Mouse (Mus musculus) regulatory T cell (primary cell): ENCODE results near the gene Krtap5-5.
"Not testable (repeated sequence)": the region's sequence is repeated elsewhere in the genome, so short reads cannot be mapped to it uniquely, and the experiment has no call there.

Experiments
- in situ Hi-C: fragments of 300-600 bp; cut with MboI, MseI; formaldehyde crosslinking; loops from one replicate; pipeline ENCODE4 v1.15.1; 2025; ENCODE audit warnings: high pct_unique_total_duplicates

Krtap5-5 gene

DNA sequence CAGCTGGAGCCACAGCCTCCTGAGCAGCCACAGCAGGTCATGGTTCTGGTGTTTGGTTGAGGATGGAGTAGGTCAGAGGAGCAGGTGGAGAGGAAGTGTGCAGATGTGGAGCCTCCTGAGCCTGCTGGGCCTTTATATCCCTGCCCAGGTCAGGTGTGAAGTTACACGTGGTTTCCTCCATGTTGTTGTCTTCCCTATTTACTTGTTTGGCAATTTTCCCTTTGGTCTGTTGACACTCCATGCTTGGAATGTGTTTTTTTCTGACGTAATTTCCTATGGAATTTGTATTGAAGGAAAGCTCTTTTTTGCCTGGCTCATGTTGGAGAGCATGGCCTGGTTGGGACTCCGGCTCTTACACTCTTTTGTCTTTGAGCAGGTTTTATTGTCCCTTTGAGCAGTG, at the start of gene Krtap5-5:
Gene Krtap5-5 (minus strand): TSS at position 101 of the 400 bp plus-strand sequence.
- in situ Hi-C loops: not testable (repeated sequence)

DNA sequence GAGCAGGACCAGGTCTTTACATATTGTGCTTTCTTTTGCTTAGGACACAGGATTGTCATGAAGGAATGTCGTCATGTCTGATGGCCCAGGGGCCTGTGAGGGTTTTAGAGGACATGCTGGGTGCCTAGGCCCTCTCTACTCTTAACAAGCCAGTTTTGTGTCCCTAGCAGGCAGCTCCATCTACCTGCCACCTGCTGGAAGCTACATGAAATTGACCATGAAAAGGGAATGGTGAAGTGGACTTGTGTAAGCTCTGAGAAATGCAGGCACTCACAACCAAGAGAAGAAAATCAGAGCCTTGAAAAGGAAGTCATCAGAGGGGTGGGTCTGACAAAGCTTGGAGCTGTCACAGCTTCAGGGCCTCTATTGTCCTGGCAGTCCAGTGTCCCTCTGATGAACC, 49.5 kb upstream of the Krtap5-5 start:
- in situ Hi-C loops: not testable (repeated sequence)

DNA sequence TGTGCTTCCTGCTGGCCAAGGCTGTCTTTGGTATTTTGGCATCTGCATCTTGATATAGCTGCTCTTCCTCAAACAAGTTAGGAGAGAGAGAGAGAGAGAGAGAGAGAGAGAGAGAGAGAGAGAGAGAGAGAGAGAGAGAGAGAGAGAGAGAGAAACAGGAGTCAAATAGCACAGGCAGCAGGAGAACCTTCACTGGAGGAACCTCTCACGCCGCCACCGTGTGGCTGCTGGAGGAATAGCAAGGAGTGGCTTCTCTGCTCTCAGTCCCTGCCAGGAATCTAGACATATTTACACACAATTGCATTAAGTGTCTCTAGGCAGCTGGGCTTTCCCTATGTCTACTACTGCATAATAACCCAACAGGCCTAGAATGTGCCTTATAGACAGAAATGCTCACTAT, 48.4 kb upstream of the Krtap5-5 start:
- in situ Hi-C loops: not testable (repeated sequence)

DNA sequence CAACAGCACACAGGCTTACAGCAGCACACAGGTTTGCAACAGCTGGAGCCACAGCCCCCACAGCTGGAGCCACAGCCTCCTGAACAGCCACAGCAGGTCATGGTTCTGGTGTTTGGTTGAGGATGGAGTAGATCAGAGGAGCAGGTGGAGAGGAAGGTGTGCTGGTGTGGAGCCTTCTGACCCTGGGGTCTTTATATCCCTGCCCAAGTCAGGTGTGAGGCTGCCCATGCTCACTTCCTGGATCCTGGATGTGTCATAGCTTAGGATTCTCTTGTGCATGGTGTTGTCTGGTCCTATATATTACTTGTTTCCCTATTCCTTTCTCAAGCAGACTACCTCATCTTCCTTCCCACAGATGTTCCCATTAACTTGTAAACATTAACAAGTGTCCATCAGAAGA, 44.5 kb upstream of the Krtap5-5 start, which contains the start of gene Gm4559:
Gene Gm4559 (minus strand): TSS at position 101 of the 400 bp plus-strand sequence.
- in situ Hi-C loops: not testable (repeated sequence)

DNA sequence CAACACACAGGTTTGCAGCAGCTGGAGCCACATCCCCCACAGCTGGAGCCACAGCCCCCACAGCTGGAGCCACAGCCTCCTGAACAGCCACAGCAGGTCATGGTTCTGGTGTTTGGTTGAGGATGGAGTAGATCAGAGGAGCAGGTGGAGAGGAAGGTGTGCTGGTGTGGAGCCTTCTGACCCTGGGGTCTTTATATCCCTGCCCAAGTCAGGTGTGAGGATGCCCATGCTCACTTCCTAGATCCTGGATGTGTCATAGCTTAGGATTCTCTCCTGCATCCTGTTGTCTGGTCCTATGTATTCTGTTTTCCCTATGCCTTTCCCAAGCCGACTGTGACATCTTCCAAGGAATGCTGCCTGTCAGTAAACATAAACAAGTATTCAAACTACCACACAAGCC, 28.5 kb upstream of the Krtap5-5 start, which contains the start of gene Gm2431:
Gene Gm2431 (minus strand): TSS at position 101 of the 400 bp plus-strand sequence.
- in situ Hi-C loops: not testable (repeated sequence)

DNA sequence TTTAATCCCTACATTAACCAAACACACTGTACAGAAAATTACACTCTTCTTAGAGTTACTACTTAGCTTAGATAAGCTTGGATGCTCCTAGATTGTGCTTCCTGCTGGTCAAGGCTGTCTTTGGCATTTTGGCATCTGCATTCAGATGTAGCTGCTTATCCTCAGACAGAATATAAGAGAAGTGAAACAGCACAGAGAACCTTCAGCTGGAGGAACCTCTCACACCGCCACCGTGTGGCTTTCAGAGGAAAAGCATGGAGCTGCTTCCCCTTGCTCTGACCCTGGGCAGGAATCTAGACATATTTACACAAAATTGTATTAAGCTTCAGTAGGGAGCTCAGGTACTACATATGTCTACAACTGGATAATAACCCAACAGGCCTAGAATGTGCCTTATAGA, 25.7 kb upstream of the Krtap5-5 start:
- in situ Hi-C loops: no loop called here

DNA sequence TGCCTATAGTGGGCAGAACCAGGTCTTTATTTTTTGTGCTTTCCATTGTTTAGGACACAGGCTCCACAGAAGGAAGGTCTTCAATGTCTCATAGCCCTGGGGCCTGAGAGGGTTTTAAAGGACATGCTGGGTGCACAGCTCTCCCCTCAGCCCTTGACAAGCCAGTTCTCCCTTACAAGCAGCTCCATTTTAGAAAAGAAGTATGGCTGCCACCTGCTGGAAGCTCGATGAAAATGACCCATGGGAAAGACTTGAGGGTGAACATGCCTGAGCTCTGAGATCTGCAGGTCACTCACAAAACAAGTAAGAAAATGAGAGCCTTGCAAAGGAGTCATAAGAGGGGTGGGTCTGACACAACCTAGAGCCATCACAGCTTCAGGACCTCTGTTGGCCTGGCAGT, 20.1 kb upstream of the Krtap5-5 start:
- in situ Hi-C loops: loop anchor here (5.0 kb wide), 1 partner anchor 103 kb away; no protein-coding TSS in a partner anchor

DNA sequence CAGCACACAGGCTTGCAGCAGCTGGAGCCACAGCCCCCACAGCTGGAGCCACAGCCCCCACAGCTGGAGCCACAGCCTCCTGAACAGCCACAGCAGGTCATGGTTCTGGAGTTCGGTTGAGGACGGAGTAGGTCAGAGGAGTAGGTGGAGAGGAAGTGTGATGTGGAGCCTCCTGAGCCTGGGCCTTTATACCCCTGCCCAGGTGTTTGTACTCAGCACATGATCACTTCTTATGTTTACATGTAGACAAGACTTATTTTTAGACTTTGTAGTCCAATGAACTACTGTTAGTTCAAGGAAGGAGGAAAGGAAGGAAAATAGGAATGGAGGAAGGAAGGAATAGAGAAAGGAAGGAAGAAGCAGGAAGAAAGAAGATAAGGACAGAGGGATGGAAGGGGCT, 11.2 kb upstream of the Krtap5-5 start, which contains the start of gene Gm40460:
Gene Gm40460 (minus strand): TSS at position 101 of the 400 bp plus-strand sequence.
- in situ Hi-C loops: no loop called here

DNA sequence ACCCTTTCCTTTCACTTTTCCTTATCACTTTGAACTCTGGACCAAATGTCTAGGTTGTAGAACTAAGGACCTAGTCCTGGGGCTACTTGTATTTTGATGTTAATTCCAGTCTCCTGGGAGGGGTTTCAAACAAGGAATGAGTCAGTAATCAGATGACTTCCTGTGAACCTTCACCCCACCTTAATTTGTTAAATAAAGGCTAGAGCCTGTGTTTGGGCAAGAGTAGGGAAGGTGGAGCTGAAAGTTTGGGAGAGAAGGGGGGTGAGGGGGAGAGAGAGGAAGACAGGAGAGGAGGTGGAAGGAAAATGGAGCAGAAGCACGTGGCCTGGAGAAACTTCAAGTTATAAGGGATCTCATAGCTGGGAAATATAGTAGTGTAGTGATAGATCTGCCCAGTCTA, 1.8 kb upstream of the Krtap5-5 start:
- in situ Hi-C loops: no loop called here

DNA sequence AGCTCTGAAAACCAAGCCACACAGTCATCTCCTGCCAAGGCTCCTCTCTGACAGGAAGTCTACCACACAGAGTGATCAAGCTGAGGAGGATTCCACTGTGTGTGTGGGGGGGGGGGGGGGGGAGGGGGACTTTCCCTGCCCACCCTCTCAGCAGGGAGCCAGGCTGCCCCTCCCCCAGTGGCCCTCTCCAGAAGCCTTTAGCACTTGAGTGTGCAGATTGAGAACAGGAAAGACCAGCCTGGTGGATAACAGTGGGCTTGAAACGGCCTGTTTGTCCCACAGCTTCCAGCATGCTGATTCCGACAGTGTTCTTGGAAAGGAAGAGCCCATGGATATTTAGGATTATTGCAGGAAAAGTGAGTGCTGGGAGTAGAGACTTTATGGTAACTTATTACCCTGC, 5.3 kb downstream of the Krtap5-5 start:
- in situ Hi-C loops: no loop called here

DNA sequence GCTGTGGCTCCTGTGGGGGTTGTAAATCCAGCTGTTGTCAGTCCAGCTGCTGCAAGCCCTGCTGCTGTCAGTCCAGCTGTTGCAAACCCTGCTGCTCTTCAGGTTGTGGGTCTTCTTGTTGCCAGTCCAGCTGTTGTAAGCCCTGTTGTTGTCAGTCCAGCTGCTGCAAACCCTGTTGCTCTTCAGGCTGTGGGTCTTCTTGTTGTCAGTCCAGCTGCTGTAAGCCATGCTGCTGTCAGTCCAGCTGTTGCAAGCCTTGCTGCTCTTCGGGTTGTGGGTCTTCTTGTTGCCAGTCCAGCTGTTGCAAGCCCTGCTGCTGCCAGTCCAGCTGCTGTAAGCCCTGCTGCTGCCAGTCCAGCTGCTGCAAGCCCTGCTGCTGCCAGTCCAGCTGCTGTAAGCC, 17.6 kb downstream of the Krtap5-5 start:
- in situ Hi-C loops: not testable (repeated sequence)

DNA sequence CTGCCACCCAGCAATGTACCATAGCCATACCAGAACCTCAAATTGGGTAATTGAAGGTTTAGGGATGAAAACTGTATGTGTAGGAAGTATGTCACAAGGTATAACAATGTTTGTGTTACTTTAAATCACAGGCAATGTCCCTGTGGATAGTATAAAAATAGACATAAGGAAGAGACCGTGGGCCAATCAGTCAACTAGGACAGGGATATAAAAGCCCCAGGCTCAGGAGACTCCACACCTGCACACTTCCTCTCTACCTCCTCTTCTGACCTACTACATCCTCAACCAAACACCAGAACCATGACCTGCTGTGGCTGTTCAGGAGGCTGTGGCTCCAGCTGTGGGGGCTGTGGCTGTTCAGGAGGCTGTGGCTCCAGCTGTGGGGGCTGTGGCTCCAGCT, 18.2 kb downstream of the Krtap5-5 start, which contains the start of gene Gm7579:
Gene Gm7579 (plus strand): TSS at position 301 of the 400 bp plus-strand sequence.
- in situ Hi-C loops: no loop called here

DNA sequence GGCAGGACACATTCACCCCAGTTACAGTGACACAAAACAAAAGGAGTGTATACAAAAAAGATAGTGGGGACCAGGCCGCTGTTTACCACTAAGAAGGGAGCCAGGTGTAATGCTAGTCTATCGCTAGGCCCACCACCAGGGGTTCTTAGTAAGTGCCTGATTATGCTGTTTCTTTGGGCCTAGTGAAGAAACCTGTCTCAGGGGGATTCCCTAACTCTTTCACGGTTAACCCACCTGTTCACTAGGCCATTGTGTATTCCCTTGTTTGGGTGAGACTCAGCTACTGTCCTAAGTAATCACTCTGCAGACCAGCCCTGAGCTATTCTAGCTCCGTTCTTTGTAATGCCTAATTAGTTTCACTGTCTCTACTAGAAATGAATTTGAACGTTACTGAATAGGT, 22.9 kb downstream of the Krtap5-5 start:
- in situ Hi-C loops: loop anchor here (10.0 kb wide), 1 partner anchor 978 kb away; no protein-coding TSS in a partner anchor

DNA sequence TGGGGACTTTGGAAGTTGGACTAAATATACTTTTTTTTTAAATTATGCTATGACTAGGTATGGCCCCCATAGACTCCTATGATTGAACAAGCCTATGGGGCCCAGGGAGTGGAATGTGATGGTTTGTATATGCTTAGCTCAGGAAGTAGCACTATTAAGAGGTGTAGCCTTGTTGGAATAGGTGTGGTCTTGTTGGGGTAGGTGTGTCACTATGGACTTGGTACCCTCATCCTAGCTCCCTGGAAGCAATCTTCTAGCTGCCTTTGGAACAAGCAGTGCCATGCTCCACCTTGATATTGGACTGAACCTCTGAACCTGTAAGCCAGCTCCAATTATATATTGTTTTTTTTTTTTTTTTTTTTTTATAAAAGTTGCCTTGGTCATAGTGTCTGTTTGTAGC, 24.3 kb downstream of the Krtap5-5 start:
- in situ Hi-C loops: loop anchor here (10.0 kb wide), 1 partner anchor 979 kb away; no protein-coding TSS in a partner anchor

DNA sequence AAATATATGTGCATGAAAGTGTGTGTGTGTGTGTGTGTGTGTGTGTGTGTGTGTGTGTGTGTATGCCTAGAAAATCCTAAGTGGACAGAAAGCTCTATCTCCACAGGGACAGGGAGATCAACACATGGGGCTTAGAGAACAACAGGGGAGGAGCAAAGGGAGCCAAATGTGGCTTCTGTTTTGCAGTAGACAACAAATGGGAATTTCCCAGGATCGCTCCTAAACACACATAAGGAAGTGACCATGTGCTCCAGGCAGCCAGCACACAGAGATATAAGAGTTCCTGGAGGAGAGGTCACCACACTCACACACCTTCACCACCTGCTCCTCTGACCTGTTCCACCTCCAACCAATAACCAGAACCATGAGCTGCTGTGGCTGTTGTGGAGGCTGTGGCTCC, 28.7 kb downstream of the Krtap5-5 start, which contains the start of gene Krtap5-3:
Gene Krtap5-3 (plus strand): TSS at position 301 of the 400 bp plus-strand sequence.
- in situ Hi-C loops: loop anchor here (10.0 kb wide), 1 partner anchor 984 kb away; no protein-coding TSS in a partner anchor

DNA sequence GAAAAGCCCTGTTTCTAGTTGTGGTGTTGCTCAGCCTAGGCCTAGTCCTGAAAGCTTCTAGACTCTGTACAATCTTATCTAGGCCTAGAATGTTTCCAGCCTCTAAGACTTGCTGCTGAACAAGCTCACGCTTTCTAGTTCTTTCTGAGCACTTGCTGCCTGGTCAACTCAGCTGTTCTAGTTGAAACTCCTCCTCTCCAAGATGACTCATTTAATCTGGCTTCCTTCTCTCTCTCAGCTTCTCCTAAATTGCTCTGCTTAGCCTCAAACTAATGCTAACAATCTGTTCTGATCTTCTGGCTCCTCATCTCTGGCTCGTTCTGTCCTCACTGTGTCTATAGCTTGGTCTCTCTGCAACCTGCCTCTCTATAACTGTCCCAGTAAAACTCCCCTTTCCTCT, 31.0 kb downstream of the Krtap5-5 start:
- in situ Hi-C loops: no loop called here

DNA sequence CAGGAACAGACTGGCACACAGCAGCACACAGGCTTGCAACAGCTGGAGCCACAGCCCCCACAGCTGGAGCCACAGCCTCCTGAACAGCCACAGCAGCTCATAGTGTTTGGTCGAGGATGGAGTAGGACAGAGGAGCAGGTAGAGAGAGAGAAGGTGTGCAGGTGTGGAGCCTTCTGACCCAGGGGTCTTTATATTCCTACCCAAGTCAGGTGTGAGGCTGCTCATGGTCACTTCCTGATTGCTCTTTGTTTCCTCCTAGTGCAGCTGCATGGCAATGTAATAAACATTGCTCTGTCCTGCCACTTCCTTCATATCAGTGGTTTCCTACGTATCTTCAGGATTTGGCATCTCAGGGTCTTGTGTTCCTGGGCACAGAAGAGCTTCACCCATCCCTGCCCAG, 39.5 kb downstream of the Krtap5-5 start, which contains the start of gene Gm10153:
Gene Gm10153 (minus strand): TSS at position 101 of the 400 bp plus-strand sequence.
- in situ Hi-C loops: no loop called here

DNA sequence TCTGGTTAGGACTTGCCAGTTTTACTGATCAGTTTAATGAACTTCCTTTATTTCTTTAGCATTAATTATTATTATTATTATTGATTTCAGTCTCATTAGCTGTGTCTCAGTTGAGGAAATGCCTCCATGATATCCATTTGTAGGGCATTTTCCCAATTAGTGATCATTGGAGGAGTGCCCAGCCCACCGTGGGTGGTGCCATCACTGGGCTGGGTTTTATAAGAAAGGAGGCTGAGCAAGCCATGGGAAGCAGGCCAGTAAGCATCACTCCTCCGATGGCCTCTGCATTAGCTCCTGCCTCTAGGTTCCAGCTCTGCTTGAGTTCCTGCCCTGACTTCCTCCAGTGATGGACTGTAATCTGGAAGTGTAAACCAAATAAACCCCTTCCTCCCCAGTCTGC, 41.6 kb downstream of the Krtap5-5 start:
- in situ Hi-C loops: no loop called here

DNA sequence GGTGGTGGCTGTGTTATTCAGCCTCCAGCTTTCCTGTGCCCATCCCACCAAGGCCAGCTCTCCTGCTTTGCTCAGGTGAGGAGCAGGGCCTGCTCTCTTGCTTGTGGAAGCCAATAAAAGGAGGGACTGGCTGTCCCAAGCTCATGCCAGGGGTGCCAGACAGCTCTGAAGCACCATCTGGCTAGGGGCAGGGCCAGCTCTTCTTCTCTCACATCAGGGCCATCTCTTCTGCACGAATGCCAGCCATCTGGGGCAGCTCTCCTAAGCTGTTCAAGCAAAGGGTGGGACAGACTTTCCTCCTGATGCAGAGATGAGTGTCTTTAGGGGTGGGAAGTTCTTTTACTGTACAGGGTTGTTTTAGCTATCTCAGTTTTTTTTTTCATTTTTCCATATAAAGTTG, 48.8 kb downstream of the Krtap5-5 start:
- in situ Hi-C loops: no loop called here
